Mouse (Mus musculus) embryonic facial prominence, embryonic 10.5 days (tissue): ENCODE data around the gene Gm29427. TPM values are rescaled to one million over a fixed set of nuclear protein-coding genes. Genes with fewer than 3 reads are reported as not detected.

Experiments used
- DNase-seq: peaks from one replicate; pipeline ENCODE4 v3.0.0-alpha.2; 2017; ENCODE audit warnings: low spot score
- H3K27ac ChIP-seq: fragments of 300-500 bp; sonication (generic); replicated peaks from 2 replicates; pipeline ENCODE4 v1.5.1; 2016; ENCODE audit warnings: mild to moderate bottlenecking
- H3K27me3 ChIP-seq: fragments of 300-500 bp; sonication (generic); replicated peaks from 2 replicates; pipeline ENCODE4 v1.6.1; 2016; ENCODE audit warnings: low read depth, mild to moderate bottlenecking; ENCODE audit not compliant: poor library complexity, severe bottlenecking
- H3K36me3 ChIP-seq: fragments of 300-500 bp; sonication (generic); replicated peaks from 2 replicates; pipeline ENCODE4 v1.6.1; 2016; ENCODE audit warnings: mild to moderate bottlenecking, moderate library complexity
- H3K4me1 ChIP-seq: fragments of 300-500 bp; sonication (generic); 2 replicates; pipeline ENCODE4 v1.6.1; 2016
- H3K4me3 ChIP-seq: fragments of 300-500 bp; sonication (generic); 2 replicates; pipeline ENCODE4 v1.5.1; 2016; ENCODE audit warnings: mild to moderate bottlenecking, moderate library complexity
- H3K9me3 ChIP-seq: fragments of 300-500 bp; sonication (generic); 2 replicates; pipeline ENCODE4 v1.6.1; 2016; ENCODE audit warnings: mild to moderate bottlenecking
- WGBS: fragments of 180-500 bp; shearing (Covaris S2); methylation state at CpG from one replicate; pipeline ENCODE4 v1.1.7; 2016; 5-methylcytosine and 5-hydroxymethylcytosine counted together
- polyA plus RNA-seq: library from polyadenylated mRNA; unstranded; fragments of >200 nt; fragmentation: Nextera tagmentation; extraction: Ambion mirVana; gene quantifications from 2 replicates; pipeline ENCODE4 v1.2.1, GENCODE M21; 2016

Gene Gm29427
- polyA plus RNA-seq, 1 experiment from 2014 or later: not detected

DNA sequence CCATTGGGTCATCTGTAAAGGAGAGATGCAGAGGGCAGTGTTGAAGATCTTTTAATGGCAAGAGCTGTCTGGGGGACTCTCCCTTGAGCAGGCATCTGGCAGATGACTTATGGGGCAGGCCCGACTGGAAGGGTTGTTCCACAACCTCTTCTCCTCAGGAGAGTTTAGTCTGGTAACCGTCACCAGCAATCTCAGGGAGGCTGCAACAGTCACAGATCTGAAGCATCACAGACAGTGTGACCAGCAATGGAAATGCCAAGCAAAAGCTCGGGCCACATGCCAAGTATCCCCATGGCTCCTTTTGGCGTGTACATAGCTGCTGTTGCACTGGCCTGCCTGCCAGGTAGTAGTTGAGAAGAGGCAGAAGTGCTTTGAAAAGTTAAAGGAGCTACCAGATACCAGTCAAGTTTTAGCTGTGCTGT, 24.6 kb upstream of the Gm29427 start:
- no peak overlapping the region for H3K27ac ChIP-seq
- H3K4me3 ChIP-seq: no peak overlapping the region
- H3K4me1 ChIP-seq: peaks cover 15% of the 10 kb centered on the region; the same call in 1 of the 2 replicates
- H3K9me3 ChIP-seq: no peaks in the 10 kb centered on the region
- no peaks in the 10 kb centered on the region for H3K27me3 ChIP-seq
- no peak for DNase-seq
- WGBS: 84% methylated on average over 4 of the region's 4 CpGs
- H3K36me3 ChIP-seq: no peaks in the 10 kb centered on the region

DNA sequence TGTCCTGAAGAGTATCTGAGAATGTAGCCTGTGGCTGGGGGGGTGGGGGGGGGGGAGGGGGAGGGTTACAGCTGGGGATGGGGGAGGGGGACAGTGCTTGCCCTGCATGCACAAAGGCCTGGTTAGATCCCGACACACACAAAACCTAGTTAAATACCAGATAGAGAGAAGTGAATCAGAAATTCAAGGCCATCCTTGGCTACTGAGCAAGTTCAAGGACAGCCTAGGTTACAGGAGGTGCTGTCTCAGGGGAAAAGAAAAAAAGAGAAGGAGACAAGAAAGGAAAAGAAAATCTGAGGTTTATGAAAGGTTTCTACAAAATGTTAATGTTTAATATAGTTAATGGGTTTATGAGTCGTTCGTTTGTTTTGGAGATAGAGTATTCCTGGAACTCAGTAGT, 24.0 kb upstream of the Gm29427 start:
- Histone ChIP-seq H3K9me3 (no peaks in the 10 kb centered on the region), H3K4me1 (peaks cover 15% of the 10 kb centered on the region; the same call in 1 of the 2 replicates), H3K27me3 (no peaks in the 10 kb centered on the region), H3K4me3 (no peak overlapping the region), H3K36me3 (no peaks in the 10 kb centered on the region), H3K27ac (no peak overlapping the region)
- 86% methylated on average over 3 of the region's 3 CpGs for WGBS
- DNase-seq: no peak

DNA sequence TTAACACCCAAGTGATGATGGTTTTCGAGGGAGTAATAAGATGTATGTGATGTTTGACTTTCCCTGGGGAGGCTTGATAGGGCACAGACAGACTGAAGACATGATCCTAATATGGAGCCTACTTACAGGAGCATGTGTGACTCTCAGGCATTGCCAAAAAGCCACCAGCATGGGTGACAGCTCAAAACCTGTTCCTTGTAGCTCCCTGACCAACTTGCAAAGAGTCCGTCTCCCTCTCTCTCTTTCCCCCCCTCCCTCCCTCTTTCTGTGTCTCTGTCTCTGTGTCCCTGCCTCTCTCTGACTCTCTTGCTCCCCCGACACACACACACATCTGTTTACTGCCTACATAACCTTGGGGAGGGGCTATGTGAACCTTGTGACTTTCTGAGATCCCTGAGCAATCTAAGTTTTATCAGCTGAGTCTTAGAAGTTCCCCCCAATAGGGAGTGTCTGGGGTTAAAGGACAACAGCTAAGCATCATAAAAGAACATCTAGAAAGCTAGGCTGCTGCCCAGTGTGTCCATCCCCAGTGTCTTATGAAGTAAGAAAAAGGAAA, 23.0 kb upstream of the Gm29427 start:
- Histone ChIP-seq H3K27ac (no peak overlapping the region), H3K4me3 (no peak overlapping the region), H3K27me3 (no peaks in the 10 kb centered on the region), H3K4me1 (peaks cover 13% of the 10 kb centered on the region; the same call in 1 of the 2 replicates), H3K36me3 (no peaks in the 10 kb centered on the region), H3K9me3 (no peaks in the 10 kb centered on the region)
- WGBS: 73% methylated on average over 3 of the region's 3 CpGs
- no peak for DNase-seq

DNA sequence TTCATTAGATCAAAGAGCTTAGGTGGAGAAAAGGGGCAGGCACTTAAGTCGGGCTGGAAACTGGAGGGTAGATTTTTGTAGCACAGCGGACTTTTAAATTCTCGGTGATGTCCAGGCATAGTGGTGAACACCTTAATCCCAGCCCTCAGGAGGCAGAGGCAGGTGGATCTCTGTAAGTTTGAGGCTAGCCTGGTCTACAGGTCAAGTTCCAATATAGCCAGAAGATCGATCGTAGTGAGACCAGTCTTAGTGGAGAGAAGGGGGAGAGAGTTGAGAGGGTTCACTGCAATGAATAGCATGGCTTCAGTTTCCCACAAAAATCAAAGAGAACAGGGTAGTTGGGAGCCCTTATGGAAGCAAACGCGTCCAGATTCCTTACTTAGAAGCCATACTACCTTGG, 22.3 kb upstream of the Gm29427 start:
- no peak overlapping the region for H3K4me3 ChIP-seq
- DNase-seq: no peak
- H3K27ac ChIP-seq: no peak overlapping the region
- 91% methylated on average over 7 of the region's 7 CpGs for WGBS
- no peaks in the 10 kb centered on the region for H3K36me3 ChIP-seq
- H3K4me1 ChIP-seq: peaks cover 6% of the 10 kb centered on the region; the same call in 1 of the 2 replicates
- H3K27me3 ChIP-seq: no peaks in the 10 kb centered on the region
- no peaks in the 10 kb centered on the region for H3K9me3 ChIP-seq

DNA sequence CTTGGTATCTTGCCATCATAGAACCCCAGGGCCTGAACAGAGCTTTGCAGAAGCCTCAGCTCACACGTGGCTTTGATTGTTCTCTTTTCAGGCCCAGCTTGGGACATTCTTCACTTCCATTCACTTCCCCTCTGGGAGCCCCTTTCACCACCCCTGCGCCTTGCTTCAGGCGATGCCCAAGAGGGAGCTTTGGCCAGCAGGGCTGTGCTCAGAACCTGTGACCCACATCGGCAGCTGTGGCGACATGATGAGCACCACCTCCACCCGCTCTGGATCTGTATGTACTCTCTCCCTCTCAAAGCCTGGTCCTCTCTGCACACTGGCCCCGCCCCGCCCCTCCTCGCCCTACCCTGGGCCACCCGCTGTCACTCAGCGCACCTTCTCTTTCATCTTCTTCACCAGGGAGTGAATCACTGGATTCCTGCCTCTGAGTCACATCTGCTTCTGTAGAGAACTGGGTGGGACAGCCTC, 21.8 kb upstream of the Gm29427 start:
- Histone ChIP-seq H3K4me3 (no peak overlapping the region), H3K27me3 (no peaks in the 10 kb centered on the region), H3K4me1 (peaks cover 5% of the 10 kb centered on the region; the same call in 1 of the 2 replicates), H3K9me3 (no peaks in the 10 kb centered on the region), H3K36me3 (no peaks in the 10 kb centered on the region), H3K27ac (no peak overlapping the region)
- 25% methylated on average over 11 of the region's 11 CpGs for whole genome bisulfite sequencing
- DNase-seq: no peak

- 74% methylated on average over 8 of the region's 8 CpGs for WGBS
- no peak overlapping the region for H3K27ac ChIP-seq
- DNase-seq: no peak
- no peak overlapping the region for H3K4me3 ChIP-seq
- H3K9me3 ChIP-seq: no peaks in the 10 kb centered on the region
- no peaks in the 10 kb centered on the region for H3K36me3 ChIP-seq
- H3K4me1 ChIP-seq: peaks cover 13% of the 10 kb centered on the region
- H3K27me3 ChIP-seq: no peaks in the 10 kb centered on the region
Measured at GRCm38 (mm10) chr1:130734852-130735251, 19.3 kb upstream of the Gm29427 start.

GRCm38 (mm10) chr1:130734452-130734851, 18.9 kb upstream of the Gm29427 start:
- WGBS: 75% methylated on average over 5 of the region's 5 CpGs
- Histone ChIP-seq H3K27me3 (no peaks in the 10 kb centered on the region), H3K4me1 (peaks cover 13% of the 10 kb centered on the region), H3K27ac (no peak overlapping the region), H3K36me3 (no peaks in the 10 kb centered on the region), H3K9me3 (no peaks in the 10 kb centered on the region), H3K4me3 (no peak overlapping the region)
- DNase-seq: no peak

GRCm38 (mm10) chr1:130733671-130734070, 18.1 kb upstream of the Gm29427 start:
- no peaks in the 10 kb centered on the region for H3K36me3 ChIP-seq
- H3K4me3 ChIP-seq: no peak overlapping the region
- H3K27me3 ChIP-seq: no peaks in the 10 kb centered on the region
- H3K27ac ChIP-seq: no peak overlapping the region
- peaks cover 13% of the 10 kb centered on the region for H3K4me1 ChIP-seq
- H3K9me3 ChIP-seq: no peaks in the 10 kb centered on the region
- WGBS: 91% methylated on average over 4 of the region's 4 CpGs
- no peak for DNase-seq

- DNase-seq: no peak
- peaks cover 13% of the 10 kb centered on the region for H3K4me1 ChIP-seq
- 86% methylated on average over 13 of the region's 13 CpGs for WGBS
- H3K27ac ChIP-seq: no peak overlapping the region
- H3K27me3 ChIP-seq: no peaks in the 10 kb centered on the region
- no peaks in the 10 kb centered on the region for H3K36me3 ChIP-seq
- no peak overlapping the region for H3K4me3 ChIP-seq
- no peaks in the 10 kb centered on the region for H3K9me3 ChIP-seq
Measured at GRCm38 (mm10) chr1:130732706-130733658, 17.4 kb upstream of the Gm29427 start.

GRCm38 (mm10) chr1:130731741-130732337, 16.2 kb upstream of the Gm29427 start, which contains the start of gene AA986860:
TSS of gene AA986860 (plus strand) at chr1:130731976.
- Histone ChIP-seq H3K9me3 (no peaks in the 10 kb centered on the region), H3K27me3 (no peaks in the 10 kb centered on the region), H3K36me3 (no peaks in the 10 kb centered on the region), H3K4me1 (peaks cover 8% of the 10 kb centered on the region), H3K4me3 (peak within 1 kb of the TSS; percentile 40), H3K27ac (no peak within 1 kb of the TSS)
- DNase-seq: peak; percentile 69
- WGBS: 4% methylated on average over 10 of the region's 10 CpGs

DNA sequence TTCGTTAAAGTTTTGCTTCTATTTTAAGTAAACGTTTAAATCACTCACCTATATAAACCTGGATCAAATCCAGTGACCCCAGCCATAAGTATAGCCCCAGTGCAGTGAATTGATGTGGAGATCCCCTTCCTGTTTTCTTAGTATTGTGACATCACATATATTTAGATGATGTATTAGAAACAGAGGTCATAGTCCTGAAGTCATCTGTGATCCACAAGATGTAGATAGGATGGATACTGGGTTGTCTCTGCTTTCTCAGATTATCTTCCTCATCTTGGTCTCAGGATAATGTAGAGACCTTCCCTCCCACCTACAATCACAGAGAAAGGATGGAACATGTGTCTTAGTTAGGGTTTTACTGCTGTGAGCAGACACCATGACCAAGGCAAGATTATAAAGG, 13.6 kb upstream of the Gm29427 start, which contains the start of gene Pfkfb2:
Gene Pfkfb2, minus strand, starts transcription at position 101 of the 400 bp plus-strand sequence.
- no peak within 1 kb of the TSS for H3K27ac ChIP-seq
- H3K36me3 ChIP-seq: no peaks in the 10 kb centered on the region
- H3K27me3 ChIP-seq: no peaks in the 10 kb centered on the region
- H3K4me3 ChIP-seq: no peak within 1 kb of the TSS
- WGBS: 79% methylated on average over 2 of the region's 2 CpGs
- DNase-seq: no peak
- peaks cover 8% of the 10 kb centered on the region for H3K4me1 ChIP-seq
- H3K9me3 ChIP-seq: no peaks in the 10 kb centered on the region

DNA sequence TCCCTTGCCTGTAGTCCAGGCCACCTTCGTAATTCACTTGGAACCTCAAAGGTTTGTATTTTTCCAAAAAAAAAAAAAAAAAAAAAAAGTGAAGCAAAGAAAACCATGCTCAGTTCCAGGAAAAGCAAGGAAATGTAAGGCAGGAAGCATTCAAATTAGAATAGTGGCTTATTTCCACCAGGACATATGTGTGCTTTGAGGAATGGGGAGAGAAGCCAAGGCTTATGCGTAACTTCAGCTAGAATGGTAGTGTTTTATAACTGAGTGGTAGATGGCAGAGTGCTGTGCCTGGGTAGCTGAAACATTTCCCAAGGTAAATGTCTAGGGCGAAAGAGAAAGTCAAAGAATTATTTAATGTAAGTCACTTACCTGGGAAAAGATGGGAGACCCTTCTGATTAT, 13.1 kb upstream of the Gm29427 start:
- 89% methylated on average over 3 of the region's 3 CpGs for WGBS
- DNase-seq: no peak
- no peaks in the 10 kb centered on the region; the same call in 1 of the 2 replicates for H3K36me3 ChIP-seq
- H3K9me3 ChIP-seq: no peaks in the 10 kb centered on the region
- H3K27me3 ChIP-seq: no peaks in the 10 kb centered on the region
- H3K4me1 ChIP-seq: peaks cover 8% of the 10 kb centered on the region
- H3K4me3 ChIP-seq: no peak overlapping the region
- H3K27ac ChIP-seq: no peak overlapping the region
